Mouse (Mus musculus) liver, embryonic 14.5 days (tissue): Measurements from ENCODE around the gene Hpgds.

Source experiments
- CTCF ChIP-seq: IDR thresholded peaks from 2 replicates; pipeline ENCODE4 v1.5.1; 2016; ENCODE audit warnings: antibody characterized with exemption, low read depth, control low read depth
- EP300 ChIP-seq: IDR thresholded peaks from 2 replicates; pipeline ENCODE4 v1.6.1; 2016; ENCODE audit warnings: antibody characterized with exemption, low read depth

- TF ChIP-seq CTCF (no peak), EP300 (no peak)
Measured at GRCm38 (mm10) chr6:65159381-65159942, 14.8 kb upstream of the Hpgds start.
